Mouse (Mus musculus): ENCODE results near the gene Med27.

DNA sequence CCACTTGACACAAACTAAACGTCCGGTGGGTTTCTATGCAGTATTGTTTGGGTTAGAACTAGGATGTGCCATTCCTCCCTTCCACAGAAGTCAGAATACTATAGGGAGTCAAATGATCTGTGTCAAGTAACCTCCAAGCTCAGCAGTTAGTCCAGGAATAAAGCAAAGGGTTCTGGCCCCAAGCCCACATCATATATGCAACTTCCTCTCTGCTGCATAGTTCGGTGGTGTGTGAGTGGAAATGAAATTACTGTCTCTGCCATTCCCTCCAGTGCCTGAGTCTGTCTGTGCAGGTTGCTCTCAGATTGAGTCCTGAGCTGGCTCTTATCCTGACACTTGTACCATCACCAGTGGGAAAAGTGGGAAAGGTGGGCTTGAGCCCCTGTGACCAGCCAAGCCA, 65.8 kb downstream of the Med27 start:
- no peak for TF ChIP-seq CTCF (conservative IDR thresholded peaks at IDR 0.05 in 1 of 2, IDR thresholded peaks at IDR 0.05 in 1 of 2; ENCODE audit: low read depth in 2 of 2, low read length in 2 of 2)
- no peak for TF ChIP-seq ZKSCAN1 (IDR thresholded peaks at IDR 0.05; ENCODE audit: borderline replicate concordance, low read depth, low read length)
- TF ChIP-seq TCF12 (IDR thresholded peaks at IDR 0.05; ENCODE audit: low read depth, low read length), result no peak
- TF ChIP-seq MAX (IDR thresholded peaks at IDR 0.05; ENCODE audit: low read length), result no peak
- TF ChIP-seq UBTF (IDR thresholded peaks at IDR 0.05; ENCODE audit: low read depth, low read length), result no peak
- TF ChIP-seq BHLHE40 (IDR thresholded peaks at IDR 0.05; ENCODE audit: low read depth, low read length), result no peak
- TF ChIP-seq MXI1 (IDR thresholded peaks at IDR 0.05; ENCODE audit: low read depth, low read length), result no peak
- no peak for TF ChIP-seq MYC (IDR thresholded peaks at IDR 0.05; ENCODE audit: low read depth, low read length)
- no peak for TF ChIP-seq MEF2A (IDR thresholded peaks at IDR 0.05; ENCODE audit: borderline replicate concordance, low read depth, low read length)

Data from CH12.LX (cell line).